Mouse (Mus musculus): ENCODE data around the gene Ablim1.

GRCm38 (mm10) chr19:57052016-57052415, 262.7 kb downstream of the Ablim1 start:
- TF ChIP-seq TAL1 (IDR thresholded peaks at IDR 0.05; ENCODE audit: low read length) (no peak), GATA1 (IDR thresholded peaks at IDR 0.05; ENCODE audit: low read length) (no peak)
